Mouse (Mus musculus) bone marrow, adult 2 months (tissue): ENCODE measurements around the gene Ldlr.

ENCODE experiments used
- CTCF ChIP-seq: fragments of 200-500 bp; IDR thresholded peaks from 2 replicates; pipeline ENCODE4 v1.5.1; 2011; ENCODE audit warnings: low read length, control low read depth; ENCODE audit not compliant: control insufficient read depth, insufficient read depth
- POLR2A ChIP-seq: fragments of 200-500 bp; IDR thresholded peaks from 2 replicates; pipeline ENCODE4 v1.6.1; 2011; ENCODE audit warnings: low read depth, mild to moderate bottlenecking, control low read depth, low read length, borderline replicate concordance; ENCODE audit not compliant: control insufficient read depth

- TF ChIP-seq CTCF (no peak), POLR2A (no peak)
These were observed 25.2 kb downstream of the Ldlr start for GRCm38 (mm10) chr9:21748491-21748890.
